Mouse (Mus musculus) hindbrain, postnatal 0 days (tissue): Measurements from ENCODE around the gene Plod2. TPM values are rescaled to one million over a fixed set of nuclear protein-coding genes. Genes with fewer than 3 reads are reported as not detected.
A peak's percentile ranks its signal among the peaks of the same experiment; 100 is the strongest.

Experiments
- ATAC-seq: fragments of 200-750 bp; cut with Nextera tagmentation; 2 replicates; pipeline ENCODE4 v1.8.0; 2017; ENCODE audit warnings: mild to moderate bottlenecking, moderate TSS enrichment, moderate library complexity
- DNase-seq: peaks from one replicate; pipeline ENCODE4 v3.0.0-alpha.2; 2015; ENCODE audit warnings: low spot score
- H3K27ac ChIP-seq: fragments of 300-500 bp; sonication (generic); 2 replicates; pipeline ENCODE4 v1.5.1; 2014; ENCODE audit warnings: mild to moderate bottlenecking
- H3K27me3 ChIP-seq: fragments of 300-500 bp; sonication (generic); 2 replicates; pipeline ENCODE4 v1.6.1; 2014; ENCODE audit warnings: low read length, mixed read lengths; ENCODE audit not compliant: insufficient read depth
- H3K36me3 ChIP-seq: fragments of 300-500 bp; sonication (generic); 2 replicates; pipeline ENCODE4 v1.6.1; 2014; ENCODE audit warnings: low read length, mixed read lengths; ENCODE audit not compliant: insufficient read depth
- H3K4me1 ChIP-seq: fragments of 300-500 bp; sonication (generic); 2 replicates; pipeline ENCODE4 v1.6.1; 2014; ENCODE audit warnings: antibody characterized with exemption, low read length, mixed read lengths; ENCODE audit not compliant: insufficient read depth
- H3K4me2 ChIP-seq: fragments of 300-500 bp; sonication (generic); 2 replicates; pipeline ENCODE4 v1.6.1; 2014; ENCODE audit warnings: low read depth, mild to moderate bottlenecking, low read length, moderate library complexity, mixed read lengths
- H3K4me3 ChIP-seq: fragments of 300-500 bp; sonication (generic); 2 replicates; pipeline ENCODE4 v1.5.1; 2014; ENCODE audit warnings: low read length
- H3K9ac ChIP-seq: fragments of 300-500 bp; sonication (generic); replicated peaks from 2 replicates; pipeline ENCODE4 v1.6.1; 2014; ENCODE audit warnings: mild to moderate bottlenecking, low read length, moderate library complexity, mixed read lengths
- H3K9me3 ChIP-seq: fragments of 300-500 bp; sonication (generic); 2 replicates; pipeline ENCODE4 v1.6.1; 2016; ENCODE audit warnings: low read length, mixed read lengths
- CTCF ChIP-seq: IDR thresholded peaks from 2 replicates; pipeline ENCODE4 v1.5.1; 2016; ENCODE audit warnings: antibody characterized with exemption, control low read depth, low read depth
- WGBS: fragments of 180-500 bp; shearing (Covaris S2); extraction: QIAGEN DNeasy Blood & Tissue Kit; methylation state at CpG from one replicate; pipeline ENCODE4 v1.1.7; 2014; 5-methylcytosine and 5-hydroxymethylcytosine counted together
- polyA plus RNA-seq: library from polyadenylated mRNA; unstranded; fragments of >200 nt; fragmentation: Nextera tagmentation; extraction: Ambion mirVana; gene quantifications from 2 replicates; pipeline ENCODE4 v1.2.1, GENCODE M21; 2015
- total RNA-seq: library from RNA; depleted of rRNA; stranded (reverse); fragments of >200 nt; gene quantifications from 2 replicates; pipeline ENCODE4 v1.2.3, GENCODE M21; 2014

The Plod2 gene
- total and polyA plus RNA-seq, 2 experiments from 2014 or later: 7.1 to 14.1 TPM

DNA sequence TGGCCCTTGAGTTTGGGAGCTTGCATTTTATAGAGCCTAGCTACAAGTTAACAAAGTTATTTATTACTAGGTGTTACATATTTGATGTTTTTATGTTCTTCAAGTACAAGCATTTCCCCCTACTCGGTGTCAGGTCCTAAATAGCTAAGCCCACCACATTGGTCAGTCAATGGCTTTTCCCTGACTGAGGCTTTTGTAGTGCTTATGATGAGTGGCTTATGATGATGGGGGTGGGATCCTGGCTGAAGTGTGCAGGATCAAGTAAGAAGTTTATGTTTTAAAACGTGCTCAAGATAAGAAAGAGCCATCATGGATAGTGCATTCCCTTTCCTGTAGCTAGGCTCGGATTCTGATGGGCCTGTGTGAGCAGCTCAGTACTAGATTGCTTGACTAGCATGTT lies 10.7 kb downstream of the Plod2 start:
- WGBS: 92% methylated on average over 3 of the region's 3 CpGs
- no peak overlapping the region for H3K27ac ChIP-seq
- H3K27me3 ChIP-seq: no peaks in the 10 kb centered on the region
- 0 out of 2 replicates have a peak, but pooled peaks cover 6% of the 10 kb centered on the region for H3K4me1 ChIP-seq
- TF ChIP-seq CTCF: no peak
- ATAC-seq: no peak
- H3K9ac ChIP-seq: no peak overlapping the region
- no peak for DNase-seq
- H3K4me2 ChIP-seq: no peak overlapping the region
- H3K9me3 ChIP-seq: no peaks in the 10 kb centered on the region
- H3K4me3 ChIP-seq: no peak overlapping the region
- H3K36me3 ChIP-seq: no peaks in the 10 kb centered on the region

DNA sequence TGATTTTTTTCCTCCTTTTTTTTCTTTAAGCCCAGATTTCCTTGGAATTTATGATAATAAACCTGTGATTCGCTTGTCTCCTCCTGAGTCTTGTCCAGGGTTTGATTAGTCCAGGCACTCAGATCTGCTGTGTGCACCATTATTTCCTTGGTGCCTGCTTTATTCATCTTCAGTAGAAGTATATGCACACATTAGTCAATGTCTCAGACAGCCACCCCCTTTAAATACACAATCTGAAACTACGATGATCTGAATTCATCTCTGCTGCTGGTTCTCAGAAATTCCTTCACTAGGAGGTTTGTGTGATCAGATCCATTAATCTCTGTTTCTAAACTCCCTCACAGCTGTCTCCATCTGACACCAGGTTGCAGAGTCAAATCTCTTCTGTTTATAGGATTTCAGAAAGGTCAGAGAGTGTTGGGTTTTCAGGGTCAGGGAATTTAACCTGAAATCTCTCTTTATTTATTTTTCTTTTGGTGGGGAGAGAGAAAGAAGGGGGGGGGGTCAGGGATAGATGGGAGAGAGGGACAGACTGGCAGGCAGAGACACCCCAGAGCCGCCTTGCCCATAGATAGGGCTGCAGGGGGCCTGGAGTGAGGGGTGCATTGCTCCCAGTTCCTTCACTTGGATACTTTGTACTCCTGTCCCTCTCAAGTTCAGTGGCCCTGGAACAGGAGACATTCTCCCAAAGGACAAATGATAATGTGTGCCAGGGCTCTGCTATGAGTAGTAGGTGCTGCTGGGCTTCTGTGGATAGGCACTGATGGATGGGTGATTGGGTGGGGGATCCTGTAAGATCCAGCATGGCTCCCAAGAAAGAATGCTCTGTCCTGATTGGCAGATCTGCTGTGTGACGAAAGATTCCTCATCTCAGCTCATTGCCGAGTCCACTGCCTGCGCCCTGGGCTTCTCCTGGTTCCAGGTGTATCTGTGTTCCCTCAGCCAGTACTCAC lies 13.3 kb downstream of the Plod2 start:
- no peaks in the 10 kb centered on the region for H3K36me3 ChIP-seq
- H3K9me3 ChIP-seq: no peaks in the 10 kb centered on the region
- ATAC-seq (no peak), DNase-seq (no peak)
- H3K9ac ChIP-seq: no peak overlapping the region
- no peak overlapping the region for H3K4me2 ChIP-seq
- no peaks in the 10 kb centered on the region for H3K4me1 ChIP-seq
- no peaks in the 10 kb centered on the region for H3K27me3 ChIP-seq
- no peak for TF ChIP-seq CTCF
- no peak overlapping the region for H3K4me3 ChIP-seq
- WGBS: 83% methylated on average over 6 of the region's 6 CpGs
- H3K27ac ChIP-seq: no peak overlapping the region

GRCm38 (mm10) chr9:92559750-92560149 lies 17.7 kb downstream of the Plod2 start:
- no peak for DNase-seq
- H3K9ac ChIP-seq: no peak overlapping the region
- H3K36me3 ChIP-seq: no peaks in the 10 kb centered on the region
- TF ChIP-seq CTCF: no peak
- whole genome bisulfite sequencing: 81% methylated on average over 8 of the region's 8 CpGs
- ATAC-seq: no peak
- H3K4me3 ChIP-seq: no peak overlapping the region
- no peaks in the 10 kb centered on the region for H3K27me3 ChIP-seq
- no peak overlapping the region for H3K27ac ChIP-seq
- no peak overlapping the region for H3K4me2 ChIP-seq
- H3K4me1 ChIP-seq: no peaks in the 10 kb centered on the region
- H3K9me3 ChIP-seq: 0 out of 2 replicates have a peak, but pooled peaks cover 3% of the 10 kb centered on the region

GRCm38 (mm10) chr9:92560840-92561547 lies 19.0 kb downstream of the Plod2 start:
- H3K9ac ChIP-seq: no peak overlapping the region
- no peaks in the 10 kb centered on the region for H3K4me1 ChIP-seq
- ATAC-seq (peak; percentile 45; the same call in 1 of the 2 replicates), DNase-seq (no peak)
- H3K4me3 ChIP-seq: no peak overlapping the region
- H3K27ac ChIP-seq: no peak overlapping the region
- H3K4me2 ChIP-seq: no peak overlapping the region
- TF ChIP-seq CTCF: no peak
- no peaks in the 10 kb centered on the region for H3K36me3 ChIP-seq
- no peaks in the 10 kb centered on the region for H3K27me3 ChIP-seq
- H3K9me3 ChIP-seq: 0 out of 2 replicates have a peak, but pooled peaks cover 3% of the 10 kb centered on the region
- 46% methylated on average over 6 of the region's 6 CpGs for WGBS

- Histone ChIP-seq H3K9me3 (0 out of 2 replicates have a peak, but pooled peaks cover 3% of the 10 kb centered on the region), H3K4me1 (no peaks in the 10 kb centered on the region), H3K27ac (no peak overlapping the region), H3K27me3 (no peaks in the 10 kb centered on the region), H3K9ac (no peak overlapping the region), H3K4me2 (no peak overlapping the region), H3K36me3 (no peaks in the 10 kb centered on the region), H3K4me3 (no peak overlapping the region)
- no peak for TF ChIP-seq CTCF
- DNase-seq (no peak), ATAC-seq (no peak)
- 89% methylated on average over 5 of the region's 5 CpGs for WGBS
Measured at GRCm38 (mm10) chr9:92562416-92562815, 20.4 kb downstream of the Plod2 start.

- Histone ChIP-seq H3K9me3 (0 out of 2 replicates have a peak, but pooled peaks cover 3% of the 10 kb centered on the region), H3K9ac (no peak overlapping the region), H3K4me1 (no peaks in the 10 kb centered on the region), H3K4me2 (no peak overlapping the region), H3K4me3 (no peak overlapping the region), H3K36me3 (no peaks in the 10 kb centered on the region), H3K27ac (no peak overlapping the region), H3K27me3 (no peaks in the 10 kb centered on the region)
- no peak for ATAC-seq
- 95% methylated on average over 6 of the region's 6 CpGs for WGBS
- DNase-seq: no peak
- no peak for TF ChIP-seq CTCF
Measured at GRCm38 (mm10) chr9:92563306-92563705, 21.3 kb downstream of the Plod2 start.
